Mouse (Mus musculus) brain, embryonic 14.5 days (tissue): ENCODE data around the gene Chd9. TPM values are rescaled to one million over a fixed set of nuclear protein-coding genes. Genes with fewer than 3 reads are reported as not detected.

ENCODE experiments used
- DNase-seq: peaks from one replicate; pipeline ENCODE4 v3.0.0-alpha.2; 2011; ENCODE audit warnings: low read depth
- CTCF ChIP-seq: fragments of 200-500 bp; IDR thresholded peaks from 2 replicates; pipeline ENCODE4 v1.5.1; 2012; ENCODE audit warnings: inconsistent platforms, mild to moderate bottlenecking, moderate library complexity, borderline replicate concordance; ENCODE audit not compliant: insufficient read depth, insufficient read length; ENCODE audit errors: extremely low read depth
- POLR2A ChIP-seq: fragments of 200-500 bp; IDR thresholded peaks from 2 replicates; pipeline ENCODE4 v1.6.1; 2012; ENCODE audit warnings: mild to moderate bottlenecking, inconsistent platforms, borderline replicate concordance; ENCODE audit not compliant: poor library complexity, insufficient read depth, insufficient read length, severe bottlenecking; ENCODE audit errors: extremely low read depth
- polyA plus RNA-seq: library from polyadenylated mRNA; depleted of rRNA; stranded (reverse); fragments of >200 nt; gene quantifications from 2 replicates; pipeline ENCODE4 v1.2.3, GENCODE M21; 2012

Gene Chd9
- polyA plus RNA-seq, 1 experiment: 74.7 TPM

DNA sequence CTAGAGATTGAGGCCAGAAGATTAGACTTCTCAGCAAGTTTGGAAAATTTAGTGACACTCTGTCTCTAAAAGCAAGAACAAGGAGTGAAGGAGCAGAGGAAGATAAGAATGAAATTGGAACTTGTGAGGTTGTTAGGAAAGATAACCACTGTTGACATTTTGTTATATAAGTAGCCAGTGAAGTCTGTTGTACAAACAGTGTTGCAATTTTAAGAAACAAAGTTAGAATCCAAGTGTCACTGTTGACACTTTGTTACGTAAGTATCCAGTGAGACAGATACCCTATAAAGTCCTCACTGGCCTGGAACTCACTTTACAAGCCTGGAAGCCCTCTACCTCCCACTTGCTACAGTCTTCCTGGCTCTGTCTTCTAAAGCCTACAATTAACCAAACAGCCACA, 111.7 kb downstream of the Chd9 start:
- no peak for DNase-seq
- TF ChIP-seq CTCF: no peak
- no peak for TF ChIP-seq POLR2A

DNA sequence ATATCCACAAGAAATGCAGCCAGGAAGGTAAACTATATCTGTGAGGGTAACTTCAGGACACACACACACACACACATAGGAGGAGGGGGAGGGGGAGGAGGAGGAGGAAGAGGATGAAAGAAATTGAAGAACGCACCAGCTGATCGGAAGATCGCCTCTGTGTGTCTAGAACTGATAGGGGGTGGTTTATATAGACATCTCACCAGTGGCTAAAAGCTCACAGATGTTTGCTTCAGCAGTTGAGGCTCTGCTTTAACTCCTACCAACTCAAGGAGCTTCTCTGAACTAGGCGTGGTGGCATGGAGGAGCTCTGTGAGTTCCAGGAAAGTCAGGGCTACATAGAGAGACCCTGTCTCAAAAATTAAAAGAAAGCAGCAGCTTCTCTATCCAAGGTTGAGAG, 115.6 kb downstream of the Chd9 start:
- no peak for DNase-seq
- no peak for TF ChIP-seq CTCF
- no peak for TF ChIP-seq POLR2A

DNA sequence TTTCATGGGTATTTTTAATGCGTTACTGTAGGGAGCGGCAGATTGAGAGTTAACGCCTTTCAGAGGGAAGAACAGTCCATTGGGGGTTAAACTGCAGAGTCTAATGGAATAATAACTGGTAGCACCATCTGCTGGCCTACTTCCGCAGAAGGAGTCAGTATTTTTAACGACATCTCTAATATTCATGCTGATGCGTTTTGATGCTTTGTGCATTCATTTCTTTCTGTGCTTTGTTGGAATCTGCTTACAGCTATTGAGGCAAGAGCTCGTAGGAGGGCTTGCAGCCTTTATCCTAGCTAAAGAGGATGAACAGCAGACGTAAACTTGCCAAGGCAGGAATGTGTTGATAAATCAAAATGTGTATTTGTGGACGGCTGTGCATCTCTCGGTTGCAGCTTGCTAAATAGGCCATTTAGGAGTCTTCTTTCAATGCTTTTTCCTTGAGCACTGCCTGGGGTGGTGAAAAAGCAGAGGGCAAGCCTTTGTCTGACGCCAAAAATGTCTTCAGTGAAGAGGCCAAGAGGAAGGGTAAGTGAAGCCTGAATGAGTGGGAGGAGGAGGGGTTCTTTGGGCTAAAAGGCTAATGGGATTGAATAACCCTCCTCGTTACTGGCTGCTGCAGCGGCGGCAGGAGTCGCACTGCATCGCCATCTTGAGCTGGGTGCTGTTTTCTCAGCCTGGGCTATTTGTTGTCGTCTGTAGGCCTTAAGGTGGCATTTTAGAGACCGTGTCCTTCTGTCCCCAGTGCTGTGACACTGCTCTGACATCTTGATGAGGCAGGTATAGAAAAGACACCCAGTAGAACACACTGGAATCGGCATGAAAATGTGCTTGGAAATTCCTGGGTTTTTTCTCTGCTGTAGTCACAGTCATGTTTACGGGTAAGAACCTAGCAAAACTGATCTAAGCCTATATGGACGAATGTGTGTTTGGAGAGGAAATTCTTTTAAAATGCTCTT, 126.9 kb downstream of the Chd9 start:
- TF ChIP-seq CTCF (peak; percentile 47; the same call in 1 of the 2 replicates), POLR2A (peak; percentile 75; the same call in 1 of the 2 replicates)
- peak; percentile 97 for DNase-seq

DNA sequence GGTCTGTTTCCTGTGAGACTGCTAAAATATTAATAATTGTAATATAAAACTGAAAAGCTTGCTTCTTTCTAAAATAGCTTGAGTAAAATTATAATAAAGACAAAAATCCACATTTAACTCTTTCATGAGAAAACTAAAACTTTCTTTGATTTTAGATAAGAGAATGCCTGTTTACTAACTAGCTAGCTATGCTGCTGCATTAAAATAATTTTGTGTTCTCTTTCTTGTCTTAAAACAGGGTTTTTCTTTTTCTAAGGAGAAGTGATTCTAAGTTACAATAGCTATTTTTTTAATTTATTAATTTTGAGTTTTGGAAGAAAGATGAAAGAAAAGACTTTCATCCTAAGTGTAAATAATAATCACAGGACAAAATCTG, 127.6 kb downstream of the Chd9 start:
- no peak for DNase-seq
- TF ChIP-seq CTCF (no peak), POLR2A (no peak)

DNA sequence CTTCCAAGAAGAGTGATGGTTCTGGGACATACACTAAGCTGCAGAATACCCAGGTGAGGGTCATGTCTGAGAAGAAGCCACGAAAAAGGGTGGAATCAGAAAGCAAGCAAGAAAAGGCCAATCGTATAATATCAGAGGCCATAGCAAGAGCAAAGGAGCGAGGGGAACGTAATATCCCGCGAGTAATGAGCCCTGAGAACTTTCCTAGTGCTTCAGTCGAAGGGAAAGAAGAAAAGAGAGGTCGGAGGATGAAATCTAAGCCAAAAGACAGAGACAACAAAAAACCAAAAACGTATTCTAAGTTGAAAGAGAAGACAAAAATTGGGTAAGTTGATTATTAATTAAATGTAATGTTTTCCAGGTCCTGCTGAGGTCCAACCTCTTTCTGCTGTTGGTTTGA, 128.2 kb downstream of the Chd9 start:
- TF ChIP-seq POLR2A (no peak), CTCF (no peak)
- peak; percentile 43 for DNase-seq

DNA sequence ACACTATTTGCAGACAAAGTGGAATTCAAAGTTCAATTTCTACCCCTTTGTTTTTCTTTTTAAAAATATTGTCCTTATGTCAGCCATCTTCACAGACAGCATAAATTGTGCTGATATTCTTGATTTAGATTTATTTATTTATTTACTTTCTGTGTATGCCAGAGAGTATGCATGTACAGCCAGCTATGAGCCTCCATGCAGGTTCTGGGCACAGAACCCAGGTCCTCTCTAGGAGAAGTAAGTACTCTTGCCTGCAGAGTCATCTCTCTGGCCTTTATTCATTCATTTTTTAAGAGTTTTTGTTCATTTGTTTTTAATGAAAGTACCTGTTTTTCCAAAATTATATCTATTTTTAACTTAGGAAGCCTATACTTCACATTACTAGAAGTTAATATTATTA, 129.6 kb downstream of the Chd9 start:
- no peak for TF ChIP-seq CTCF
- no peak for TF ChIP-seq POLR2A
- peak; percentile 40 for DNase-seq

DNA sequence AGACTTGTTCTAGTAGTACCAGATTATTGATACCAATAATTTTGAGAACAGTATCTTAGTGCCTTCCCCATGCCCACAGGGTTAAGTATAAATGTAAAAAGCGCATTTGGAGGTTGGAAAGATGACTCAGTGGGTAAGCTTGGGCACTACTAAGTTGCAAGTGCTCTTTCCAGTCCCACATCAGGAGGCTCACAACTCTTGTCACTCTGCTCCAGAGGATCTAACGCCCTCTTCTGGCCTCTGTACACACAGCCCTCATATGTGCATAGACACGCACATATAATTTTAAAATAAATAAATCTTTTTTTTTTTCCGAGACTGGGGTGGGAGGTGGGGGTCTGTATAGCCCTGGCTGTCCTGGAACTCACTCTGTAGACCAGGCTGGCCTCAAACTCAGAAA, 131.6 kb downstream of the Chd9 start:
- TF ChIP-seq CTCF (no peak), POLR2A (no peak)
- no peak for DNase-seq

DNA sequence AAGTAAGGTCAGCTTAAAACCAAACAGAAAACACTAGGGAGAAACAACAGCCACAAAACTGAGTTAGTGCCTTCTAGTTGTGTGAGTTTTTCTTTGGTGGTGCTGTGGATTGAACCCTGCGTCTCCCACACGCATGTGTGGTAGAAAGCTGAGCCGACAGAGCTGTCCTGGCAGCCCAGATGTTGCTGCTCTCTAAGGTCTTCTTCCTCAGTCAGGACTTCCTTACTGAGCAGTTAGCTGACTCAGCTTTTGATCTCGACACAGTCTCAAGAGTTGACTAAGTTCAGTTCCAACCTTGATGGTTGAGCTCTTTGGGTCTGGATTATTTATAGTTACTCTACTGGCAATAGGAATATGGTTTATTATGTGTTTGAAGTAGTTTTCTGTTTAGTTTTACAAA, 133.5 kb downstream of the Chd9 start:
- no peak for TF ChIP-seq POLR2A
- TF ChIP-seq CTCF: no peak
- DNase-seq: no peak

DNA sequence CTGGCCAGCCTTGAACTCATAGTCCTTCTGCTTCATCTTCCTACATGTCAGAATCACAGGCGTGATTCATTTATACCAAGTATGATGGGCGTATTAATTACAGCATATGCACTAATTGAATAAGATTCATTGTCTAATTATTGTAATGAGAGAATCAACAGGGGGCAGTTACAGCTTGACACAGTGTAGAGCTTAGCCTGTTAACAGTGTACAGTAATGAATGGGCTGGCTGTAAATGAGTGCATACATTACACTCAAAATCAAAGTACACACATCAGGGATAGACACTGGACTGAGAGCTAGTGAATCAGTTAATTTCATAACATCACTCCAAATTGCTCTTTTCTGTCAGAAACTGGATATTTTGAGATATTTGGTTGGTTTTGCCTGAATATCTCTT, 135.9 kb downstream of the Chd9 start:
- peak; percentile 53 for DNase-seq
- no peak for TF ChIP-seq CTCF
- no peak for TF ChIP-seq POLR2A

DNA sequence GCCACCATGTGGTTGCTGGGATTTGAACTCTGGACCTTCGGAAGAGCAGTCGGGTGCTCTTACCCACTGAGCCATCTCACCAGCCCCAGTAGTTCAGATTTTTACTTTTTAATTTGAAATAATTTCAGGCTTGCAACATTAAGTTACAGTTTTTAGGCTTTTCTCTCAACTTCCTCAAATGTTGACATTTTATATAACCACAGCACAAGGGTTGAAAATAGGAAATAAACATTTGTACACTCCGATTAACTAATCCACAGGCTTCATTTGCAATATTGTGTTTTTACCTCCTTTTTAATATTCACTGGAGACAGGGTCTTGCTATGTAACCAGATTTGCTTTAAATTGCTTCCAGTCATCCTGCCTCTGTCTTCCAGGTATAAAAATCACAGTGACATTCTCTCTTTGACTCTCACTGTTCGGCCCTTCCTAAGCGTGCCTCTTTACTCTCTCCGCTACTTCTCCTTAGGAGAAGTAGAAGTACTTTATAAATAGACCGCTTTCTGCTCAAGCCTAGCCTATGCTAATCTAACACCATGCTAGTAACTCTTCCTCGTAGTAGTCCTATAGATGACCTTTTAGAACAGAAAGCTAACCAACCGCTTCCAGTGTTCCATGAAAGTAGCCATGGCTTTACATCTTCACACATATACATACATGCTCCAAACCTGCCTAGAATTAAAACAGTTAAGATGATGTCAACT, 137.5 kb downstream of the Chd9 start:
- no peak for TF ChIP-seq POLR2A
- TF ChIP-seq CTCF: no peak
- DNase-seq: no peak

DNA sequence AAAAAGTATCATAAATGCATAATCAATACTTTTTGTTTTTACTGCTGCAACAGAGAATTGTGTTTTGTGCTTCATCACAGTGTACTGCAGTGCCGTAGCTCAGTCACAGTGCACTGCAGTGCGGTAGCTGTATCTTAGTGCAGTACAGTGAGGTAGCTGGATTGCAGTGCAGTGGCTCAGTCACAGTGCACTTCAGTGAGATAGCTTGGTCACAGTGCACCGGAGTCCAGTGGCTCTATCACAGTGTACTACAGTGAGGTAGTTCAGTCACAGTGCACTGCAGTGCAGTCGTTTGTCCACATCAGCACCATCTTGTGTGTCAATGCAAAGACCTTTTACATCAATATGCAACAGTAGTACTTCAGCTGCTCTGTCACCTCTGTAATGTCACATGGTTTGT, 140.2 kb downstream of the Chd9 start:
- peak; percentile 15 for DNase-seq
- no peak for TF ChIP-seq CTCF
- TF ChIP-seq POLR2A: no peak
